Mouse (Mus musculus): ENCODE measurements at regions not wholly inside any gene's neighbourhood (a gene's known extent, or its start where the extent isn't known, plus 50 kb on each side); places are given as distances from the start of the nearest gene placed in this dataset.

GRCm38 (mm10) chr13:60488884-60489265, 112.9 kb upstream of the Dapk1 start:
- no peak for TF ChIP-seq CTCF (IDR thresholded peaks at IDR 0.05; ENCODE audit: low read depth, low read length)
- no peak for TF ChIP-seq POLR2A (IDR thresholded peaks at IDR 0.05; ENCODE audit: extremely low read depth, insufficient read depth, low read length)

All from liver, adult 2 months (tissue).